Mouse (Mus musculus): ENCODE results near the gene Fam162a. TPM values are rescaled to one million over a fixed set of nuclear protein-coding genes. Genes with fewer than 3 reads are reported as not detected.
"Not testable (repeated sequence)": the region's sequence is repeated elsewhere in the genome, so short reads cannot be mapped to it uniquely, and the experiment has no call there.

Fam162a gene
- polyA plus RNA-seq (2015; fragmentation: Nextera tagmentation; extraction: Ambion mirVana), result 131 and 137 TPM in 2 replicates

GRCm38 (mm10) chr16:36071450-36072379 is at the start of gene Fam162a, which contains the start of gene Ccdc58:
TSS of gene Fam162a (minus strand) at chr16:36071594.
TSS of gene Ccdc58 (plus strand) at chr16:36071685.
- H3K4me2 ChIP-seq (ENCODE audit: low read length), result peak within 1 kb of the TSS; percentile 62
- no peaks in the 10 kb centered on the region for H3K36me3 ChIP-seq (ENCODE audit: control insufficient read depth, insufficient read depth, low read length)
- H3K27me3 ChIP-seq (ENCODE audit: control insufficient read depth, insufficient read depth, low read depth, low read length), result no peaks in the 10 kb centered on the region
- ATAC-seq, result peak; percentile 98
- H3K9ac ChIP-seq (ENCODE audit: low read depth, low read length), result peak within 1 kb of the TSS; percentile 92
- under 1% methylated on average over 81 of the region's 81 CpGs for WGBS
- no peaks in the 10 kb centered on the region for H3K9me3 ChIP-seq (replicated peaks; ENCODE audit: control insufficient read depth, low read length, poor library complexity, severe bottlenecking)
- peak within 1 kb of the TSS; percentile 80 for H3K4me3 ChIP-seq (ENCODE audit: low read depth, low read length)
- peaks cover 16% of the 10 kb centered on the region for H3K4me1 ChIP-seq (ENCODE audit: control insufficient read depth, insufficient read depth, low read length)
- H3K27ac ChIP-seq (ENCODE audit: low read length), result peak within 1 kb of the TSS; percentile 100

DNA sequence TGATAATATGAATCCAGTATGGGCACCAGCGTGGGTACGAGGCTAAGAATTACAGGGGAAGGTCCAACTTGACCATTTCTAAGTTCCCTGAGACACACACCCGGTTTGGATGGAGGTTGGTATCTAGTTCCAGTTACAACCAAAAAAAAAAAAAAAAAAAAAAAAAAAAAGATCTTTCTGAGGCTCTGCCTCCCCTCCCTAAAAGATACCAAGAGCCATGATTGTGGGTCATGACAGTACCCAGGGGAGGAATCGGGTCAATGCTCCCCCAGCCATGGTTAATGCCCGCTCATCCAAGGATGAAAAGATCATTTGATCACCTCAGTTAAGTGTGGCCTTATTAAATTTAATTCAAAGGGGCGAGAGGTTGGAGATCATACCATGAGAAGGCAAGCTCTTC is 44.4 kb upstream of the Fam162a start:
- ATAC-seq; H3K4me1 ChIP-seq (ENCODE audit: control insufficient read depth, insufficient read depth, low read length); H3K36me3 ChIP-seq (ENCODE audit: control insufficient read depth, insufficient read depth, low read length); H3K27ac ChIP-seq (ENCODE audit: low read length); H3K9ac ChIP-seq (ENCODE audit: low read depth, low read length); H3K4me3 ChIP-seq (ENCODE audit: low read depth, low read length); H3K27me3 ChIP-seq (ENCODE audit: control insufficient read depth, insufficient read depth, low read depth, low read length); H3K9me3 ChIP-seq (replicated peaks; ENCODE audit: control insufficient read depth, low read length, poor library complexity, severe bottlenecking); H3K4me2 ChIP-seq (ENCODE audit: low read length): not testable (repeated sequence)
- 92% methylated on average over 6 of the region's 6 CpGs for WGBS

- H3K27me3 ChIP-seq (ENCODE audit: control insufficient read depth, insufficient read depth, low read depth, low read length); H3K9ac ChIP-seq (ENCODE audit: low read depth, low read length); H3K4me2 ChIP-seq (ENCODE audit: low read length); H3K36me3 ChIP-seq (ENCODE audit: control insufficient read depth, insufficient read depth, low read length); H3K4me1 ChIP-seq (ENCODE audit: control insufficient read depth, insufficient read depth, low read length); H3K9me3 ChIP-seq (replicated peaks; ENCODE audit: control insufficient read depth, low read length, poor library complexity, severe bottlenecking); H3K27ac ChIP-seq (ENCODE audit: low read length); H3K4me3 ChIP-seq (ENCODE audit: low read depth, low read length); ATAC-seq: not testable (repeated sequence)
Measured at GRCm38 (mm10) chr16:36111486-36111885, 40.1 kb upstream of the Fam162a start.

DNA sequence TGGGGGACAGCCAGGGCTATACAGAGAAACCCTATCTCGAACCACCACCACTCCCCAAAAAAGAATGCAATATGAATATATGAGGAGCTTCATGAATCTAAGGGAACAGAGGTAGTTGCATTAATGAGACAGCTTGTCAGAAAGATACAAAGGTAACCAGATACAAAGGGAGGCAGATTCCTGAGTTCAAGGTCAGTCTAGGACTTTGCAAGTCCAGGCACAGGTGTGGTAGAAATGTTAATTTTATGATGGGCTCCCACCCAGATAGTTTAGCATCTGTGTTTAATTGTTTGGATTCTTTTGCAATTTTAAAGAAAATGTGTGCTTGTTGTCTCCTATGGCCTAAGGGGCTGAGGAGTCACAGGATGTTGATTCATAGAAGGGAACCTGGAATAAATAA is 30.8 kb upstream of the Fam162a start:
- peaks cover 3% of the 10 kb centered on the region; the same call in 1 of the 2 replicates for H3K9me3 ChIP-seq (replicated peaks; ENCODE audit: control insufficient read depth, low read length, poor library complexity, severe bottlenecking)
- no peak overlapping the region for H3K9ac ChIP-seq (ENCODE audit: low read depth, low read length)
- no peaks in the 10 kb centered on the region for H3K36me3 ChIP-seq (ENCODE audit: control insufficient read depth, insufficient read depth, low read length)
- no peak for ATAC-seq
- H3K4me2 ChIP-seq (ENCODE audit: low read length), result no peak overlapping the region
- H3K27ac ChIP-seq (ENCODE audit: low read length), result no peak overlapping the region
- no peak overlapping the region for H3K4me3 ChIP-seq (ENCODE audit: low read depth, low read length)
- no peaks in the 10 kb centered on the region for H3K4me1 ChIP-seq (ENCODE audit: control insufficient read depth, insufficient read depth, low read length)
- no peaks in the 10 kb centered on the region for H3K27me3 ChIP-seq (ENCODE audit: control insufficient read depth, insufficient read depth, low read depth, low read length)
- WGBS, result 91% methylated on average over 1 of the region's 1 CpGs

DNA sequence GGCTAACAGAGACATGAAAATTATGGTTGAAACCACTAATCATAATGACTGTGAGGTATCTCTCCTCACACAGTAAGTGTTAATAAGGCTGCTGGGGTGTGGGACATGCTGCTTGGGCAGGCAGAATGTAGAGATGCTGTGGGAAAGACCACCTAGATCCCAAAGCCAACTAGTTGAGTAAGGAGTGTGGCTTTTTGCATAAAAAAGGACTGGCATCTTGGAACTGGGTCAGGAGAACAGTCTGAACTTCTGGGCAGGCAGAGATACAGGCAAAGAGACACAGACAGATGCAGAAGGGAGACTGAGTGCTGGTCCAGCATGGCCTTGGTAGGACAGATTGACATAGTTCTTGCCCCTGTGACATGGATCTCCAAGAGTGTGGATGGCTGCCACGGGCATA is 30.1 kb upstream of the Fam162a start:
- H3K27me3 ChIP-seq (ENCODE audit: control insufficient read depth, insufficient read depth, low read depth, low read length), result no peaks in the 10 kb centered on the region
- H3K4me3 ChIP-seq (ENCODE audit: low read depth, low read length), result no peak overlapping the region
- no peak overlapping the region for H3K27ac ChIP-seq (ENCODE audit: low read length)
- WGBS, result 88% methylated on average over 1 of the region's 1 CpGs
- no peak overlapping the region for H3K4me2 ChIP-seq (ENCODE audit: low read length)
- no peak for ATAC-seq
- H3K9ac ChIP-seq (ENCODE audit: low read depth, low read length), result no peak overlapping the region
- H3K9me3 ChIP-seq (replicated peaks; ENCODE audit: control insufficient read depth, low read length, poor library complexity, severe bottlenecking), result peaks cover 3% of the 10 kb centered on the region; the same call in 1 of the 2 replicates
- no peaks in the 10 kb centered on the region for H3K4me1 ChIP-seq (ENCODE audit: control insufficient read depth, insufficient read depth, low read length)
- no peaks in the 10 kb centered on the region for H3K36me3 ChIP-seq (ENCODE audit: control insufficient read depth, insufficient read depth, low read length)

- 97% methylated on average over 12 of the region's 12 CpGs for WGBS
Measured at GRCm38 (mm10) chr16:36097813-36098499, 26.6 kb upstream of the Fam162a start.

DNA sequence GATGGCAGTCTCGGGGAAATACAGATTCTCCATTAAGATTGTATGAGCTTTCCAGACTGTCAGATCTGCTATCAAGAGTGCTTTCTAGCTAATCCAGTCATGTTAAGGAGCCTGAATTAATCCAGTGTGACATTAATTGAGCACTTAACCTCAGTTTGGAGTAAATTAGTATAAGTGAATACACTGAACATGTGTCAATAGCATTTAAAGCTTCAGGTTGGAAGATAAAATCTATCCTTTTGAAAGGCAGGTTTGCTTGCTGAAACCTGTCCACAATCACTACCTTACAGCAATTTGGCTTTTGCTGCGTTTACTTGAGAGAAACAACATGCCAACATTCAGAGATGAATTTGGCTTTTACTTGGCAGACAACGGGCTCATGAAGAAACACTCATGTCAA is 22.7 kb upstream of the Fam162a start:
- Histone ChIP-seq H3K4me1 (ENCODE audit: control insufficient read depth, insufficient read depth, low read length) (no peaks in the 10 kb centered on the region), H3K4me3 (ENCODE audit: low read depth, low read length) (no peak overlapping the region), H3K36me3 (ENCODE audit: control insufficient read depth, insufficient read depth, low read length) (no peaks in the 10 kb centered on the region), H3K9ac (ENCODE audit: low read depth, low read length) (no peak overlapping the region), H3K4me2 (ENCODE audit: low read length) (no peak overlapping the region), H3K27me3 (ENCODE audit: control insufficient read depth, insufficient read depth, low read depth, low read length) (no peaks in the 10 kb centered on the region), H3K27ac (ENCODE audit: low read length) (no peak overlapping the region), H3K9me3 (replicated peaks; ENCODE audit: control insufficient read depth, low read length, poor library complexity, severe bottlenecking) (no peaks in the 10 kb centered on the region)
- ATAC-seq, result no peak
- 89% methylated on average over 3 of the region's 3 CpGs for WGBS

More at GRCm38 (mm10) chr16:36097813-36098499, 26.6 kb upstream of the Fam162a start:
- not testable (repeated sequence) for H3K27ac ChIP-seq (ENCODE audit: low read length); H3K4me2 ChIP-seq (ENCODE audit: low read length); H3K4me1 ChIP-seq (ENCODE audit: control insufficient read depth, insufficient read depth, low read length); H3K9me3 ChIP-seq (replicated peaks; ENCODE audit: control insufficient read depth, low read length, poor library complexity, severe bottlenecking); H3K27me3 ChIP-seq (ENCODE audit: control insufficient read depth, insufficient read depth, low read depth, low read length); H3K4me3 ChIP-seq (ENCODE audit: low read depth, low read length); ATAC-seq; H3K36me3 ChIP-seq (ENCODE audit: control insufficient read depth, insufficient read depth, low read length); H3K9ac ChIP-seq (ENCODE audit: low read depth, low read length)

- no peaks in the 10 kb centered on the region for H3K9me3 ChIP-seq (replicated peaks; ENCODE audit: control insufficient read depth, low read length, poor library complexity, severe bottlenecking)
- H3K4me1 ChIP-seq (ENCODE audit: control insufficient read depth, insufficient read depth, low read length), result no peaks in the 10 kb centered on the region
- 85% methylated on average over 11 of the region's 11 CpGs for WGBS
- no peak for ATAC-seq
- no peaks in the 10 kb centered on the region for H3K27me3 ChIP-seq (ENCODE audit: control insufficient read depth, insufficient read depth, low read depth, low read length)
- no peak overlapping the region for H3K4me2 ChIP-seq (ENCODE audit: low read length)
- H3K4me3 ChIP-seq (ENCODE audit: low read depth, low read length), result no peak overlapping the region
- H3K27ac ChIP-seq (ENCODE audit: low read length), result no peak overlapping the region
- peaks cover 5% of the 10 kb centered on the region; the same call in 1 of the 2 replicates for H3K36me3 ChIP-seq (ENCODE audit: control insufficient read depth, insufficient read depth, low read length)
- H3K9ac ChIP-seq (ENCODE audit: low read depth, low read length), result no peak overlapping the region
Measured at GRCm38 (mm10) chr16:36090785-36091509, 19.6 kb upstream of the Fam162a start.

Measured in midbrain, embryonic 16.5 days (tissue).